Mouse (Mus musculus) liver, postnatal 0 days (tissue): ENCODE data around the gene Hcn3. TPM values are rescaled to one million over a fixed set of nuclear protein-coding genes. Genes with fewer than 3 reads are reported as not detected.
A peak's percentile ranks its signal among the peaks of the same experiment; 100 is the strongest.

Experiments
- ATAC-seq: fragments of 200-750 bp; cut with Nextera tagmentation; 2 replicates; pipeline ENCODE4 v1.8.0; 2017; ENCODE audit warnings: mild to moderate bottlenecking, moderate library complexity
- DNase-seq: peaks from one replicate; pipeline ENCODE4 v3.0.0-alpha.2; 2016
- H3K27ac ChIP-seq: fragments of 300-500 bp; sonication (generic); 2 replicates; pipeline ENCODE4 v1.5.1; 2014; ENCODE audit warnings: antibody characterized with exemption, moderate library complexity, mild to moderate bottlenecking, low read depth
- H3K27me3 ChIP-seq: fragments of 300-500 bp; sonication (generic); 2 replicates; pipeline ENCODE4 v1.6.1; 2014; ENCODE audit warnings: low read length, control low read depth, mixed read lengths; ENCODE audit not compliant: insufficient read depth
- H3K36me3 ChIP-seq: fragments of 300-500 bp; sonication (generic); replicated peaks from 2 replicates; pipeline ENCODE4 v1.6.1; 2014; ENCODE audit warnings: mild to moderate bottlenecking, control low read depth, low read length, moderate library complexity, mixed read lengths; ENCODE audit not compliant: insufficient read depth
- H3K4me1 ChIP-seq: fragments of 300-500 bp; sonication (generic); 2 replicates; pipeline ENCODE4 v1.6.1; 2014; ENCODE audit warnings: antibody characterized with exemption, mild to moderate bottlenecking, control low read depth; ENCODE audit not compliant: insufficient read depth
- H3K4me2 ChIP-seq: fragments of 300-500 bp; sonication (generic); 2 replicates; pipeline ENCODE4 v1.6.1; 2014; ENCODE audit warnings: low read depth, mild to moderate bottlenecking, low read length, moderate library complexity, mixed read lengths
- H3K4me3 ChIP-seq: fragments of 300-500 bp; sonication (generic); 2 replicates; pipeline ENCODE4 v1.5.1; 2014; ENCODE audit warnings: low read depth, low read length
- H3K9ac ChIP-seq: fragments of 300-500 bp; sonication (generic); replicated peaks from 2 replicates; pipeline ENCODE4 v1.6.1; 2014; ENCODE audit warnings: mild to moderate bottlenecking, moderate library complexity
- H3K9me3 ChIP-seq: fragments of 300-500 bp; sonication (generic); 2 replicates; pipeline ENCODE4 v1.6.1; 2016; ENCODE audit warnings: mild to moderate bottlenecking, control low read depth, low read length, mixed read lengths
- CTCF ChIP-seq: sonication (generic); IDR thresholded peaks from 2 replicates; pipeline ENCODE4 v1.5.1; 2016; ENCODE audit warnings: antibody characterized with exemption, low read depth
- EP300 ChIP-seq: IDR thresholded peaks from 2 replicates; pipeline ENCODE4 v1.6.1; 2016; ENCODE audit warnings: antibody characterized with exemption, low read depth, mild to moderate bottlenecking
- WGBS: fragments of 180-500 bp; shearing (Covaris S2); extraction: QIAGEN DNeasy Blood & Tissue Kit; methylation state at CpG from one replicate; pipeline ENCODE4 v1.1.7; 2014; ENCODE audit not compliant: insufficient replicate concordance; 5-methylcytosine and 5-hydroxymethylcytosine counted together
- polyA plus RNA-seq: library from polyadenylated mRNA; unstranded; fragments of >200 nt; fragmentation: Nextera tagmentation; extraction: Ambion mirVana; gene quantifications from 2 replicates; pipeline ENCODE4 v1.2.1, GENCODE M21; 2015

Gene Hcn3
- polyA plus RNA-seq, 1 experiment from 2014 or later: 0.49 TPM

GRCm38 (mm10) chr3:89203142-89203514 lies 43.1 kb upstream of the Hcn3 start:
- DNase-seq: no peak
- no peaks in the 10 kb centered on the region for H3K9me3 ChIP-seq
- peak overlapping the region; percentile 68 for H3K9ac ChIP-seq
- peaks cover 5% of the 10 kb centered on the region; the same call in 1 of the 2 replicates for H3K4me1 ChIP-seq
- no peak for TF ChIP-seq CTCF
- TF ChIP-seq EP300: no peak
- peak overlapping the region; percentile 54 for H3K4me3 ChIP-seq
- peaks cover 37% of the 10 kb centered on the region for H3K36me3 ChIP-seq
- no peaks in the 10 kb centered on the region for H3K27me3 ChIP-seq
- 28% methylated on average over 5 of the region's 5 CpGs for WGBS
- peak overlapping the region; percentile 84 for H3K4me2 ChIP-seq
- no peak overlapping the region for H3K27ac ChIP-seq
- peak; percentile 28 for ATAC-seq

- H3K36me3 ChIP-seq: peaks cover 30% of the 10 kb centered on the region
- peak within 1 kb of the TSS; percentile 84 for H3K4me2 ChIP-seq
- H3K4me1 ChIP-seq: peaks cover 5% of the 10 kb centered on the region; the same call in 1 of the 2 replicates
- DNase-seq (peak; percentile 89), ATAC-seq (peak; percentile 87)
- WGBS: 23% methylated on average over 13 of the region's 13 CpGs
- no peaks in the 10 kb centered on the region for H3K9me3 ChIP-seq
- H3K27me3 ChIP-seq: no peaks in the 10 kb centered on the region
- no peak for TF ChIP-seq CTCF
- TF ChIP-seq EP300: peak; percentile 28; the same call in 1 of the 2 replicates
- H3K4me3 ChIP-seq: peak within 1 kb of the TSS; percentile 54
- no peak within 1 kb of the TSS for H3K27ac ChIP-seq
- H3K9ac ChIP-seq: peak within 1 kb of the TSS; percentile 68
Observed at GRCm38 (mm10) chr3:89202253-89203141, 42.5 kb upstream of the Hcn3 start, which contains the start of gene Gba. Gene Gba (plus strand): TSS chr3:89202928.

DNA sequence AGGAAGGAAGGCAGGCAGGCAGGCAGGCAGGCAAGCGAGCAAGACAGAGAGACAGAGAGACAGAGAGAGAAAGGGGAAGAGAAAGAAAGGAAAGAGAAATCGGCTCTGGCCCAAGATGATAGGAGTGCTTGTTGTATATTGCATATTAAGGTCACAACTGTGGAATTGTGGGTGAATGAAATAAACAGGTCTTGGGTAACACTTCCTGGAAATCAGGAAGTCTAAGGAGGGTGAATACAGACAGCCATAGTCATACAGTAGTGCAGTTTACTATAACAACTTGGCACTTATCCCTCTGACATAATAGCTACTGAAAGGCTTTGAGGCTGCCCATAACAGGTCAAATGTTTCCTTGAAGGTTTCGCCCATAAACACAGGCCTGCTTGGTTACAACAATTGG lies 39.8 kb upstream of the Hcn3 start:
- 49% methylated on average over 3 of the region's 3 CpGs for WGBS
- peaks cover 11% of the 10 kb centered on the region for H3K4me1 ChIP-seq
- H3K4me2 ChIP-seq: no peak overlapping the region
- no peak overlapping the region for H3K27ac ChIP-seq
- no peak for DNase-seq
- no peak overlapping the region for H3K4me3 ChIP-seq
- no peak overlapping the region for H3K9ac ChIP-seq
- no peaks in the 10 kb centered on the region for H3K27me3 ChIP-seq
- TF ChIP-seq CTCF (no peak), EP300 (no peak)
- no peak for ATAC-seq
- H3K36me3 ChIP-seq: peaks cover 6% of the 10 kb centered on the region; the same call in 1 of the 2 replicates
- no peaks in the 10 kb centered on the region for H3K9me3 ChIP-seq

DNA sequence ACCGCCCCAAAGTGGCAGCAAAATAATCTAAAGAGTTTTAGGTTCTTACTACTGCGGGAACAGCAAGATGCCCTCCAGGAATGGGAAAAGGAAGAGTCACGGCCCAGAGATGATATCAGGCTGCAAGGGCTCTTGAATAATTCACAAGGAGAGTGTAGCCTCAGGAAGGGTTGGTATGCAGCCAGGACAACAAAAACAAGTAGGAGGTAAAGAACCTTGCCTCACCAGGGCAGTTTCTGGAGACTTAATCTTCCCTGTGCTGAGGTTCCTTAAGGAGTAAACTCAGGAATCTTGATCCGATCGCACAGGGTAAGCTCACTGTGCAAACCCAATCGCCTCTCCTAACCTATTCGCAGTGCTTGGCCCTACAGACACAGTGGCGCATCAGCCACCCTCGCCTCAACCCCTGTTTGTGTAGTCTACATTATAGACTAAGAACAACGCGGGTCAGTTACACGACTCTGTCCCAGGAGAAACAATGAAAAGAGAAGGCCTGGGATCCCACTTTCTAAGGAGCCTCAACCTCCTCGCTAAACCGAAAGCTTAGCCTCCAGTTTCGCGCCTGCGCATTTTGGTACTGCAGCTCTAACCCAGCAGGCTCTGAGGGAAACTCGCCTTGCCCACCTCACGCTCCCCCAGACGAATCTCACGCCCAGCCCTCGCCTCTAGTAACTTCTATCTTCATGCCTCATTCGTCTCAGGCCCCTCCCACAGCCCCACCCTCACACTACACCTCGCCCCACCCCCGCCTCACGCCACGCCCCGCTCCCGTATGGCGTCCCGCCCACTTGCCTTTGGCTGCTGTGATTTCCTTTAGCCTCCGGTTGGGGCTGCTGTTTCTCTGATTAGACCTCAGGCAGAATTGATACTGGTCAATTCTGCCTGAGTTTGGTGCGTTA lies 36.2 kb upstream of the Hcn3 start:
- 7% methylated on average over 33 of the region's 33 CpGs for WGBS
- TF ChIP-seq EP300: no peak
- TF ChIP-seq CTCF: peak; percentile 70
- ATAC-seq (peak; percentile 95), DNase-seq (peak; percentile 95)
- Histone ChIP-seq H3K4me3 (peak overlapping the region; percentile 51), H3K27ac (peak overlapping the region; percentile 66), H3K36me3 (no peaks in the 10 kb centered on the region), H3K4me1 (peaks cover 6% of the 10 kb centered on the region), H3K9ac (peak overlapping the region; percentile 58), H3K9me3 (no peaks in the 10 kb centered on the region), H3K4me2 (peak overlapping the region; percentile 73), H3K27me3 (no peaks in the 10 kb centered on the region)

DNA sequence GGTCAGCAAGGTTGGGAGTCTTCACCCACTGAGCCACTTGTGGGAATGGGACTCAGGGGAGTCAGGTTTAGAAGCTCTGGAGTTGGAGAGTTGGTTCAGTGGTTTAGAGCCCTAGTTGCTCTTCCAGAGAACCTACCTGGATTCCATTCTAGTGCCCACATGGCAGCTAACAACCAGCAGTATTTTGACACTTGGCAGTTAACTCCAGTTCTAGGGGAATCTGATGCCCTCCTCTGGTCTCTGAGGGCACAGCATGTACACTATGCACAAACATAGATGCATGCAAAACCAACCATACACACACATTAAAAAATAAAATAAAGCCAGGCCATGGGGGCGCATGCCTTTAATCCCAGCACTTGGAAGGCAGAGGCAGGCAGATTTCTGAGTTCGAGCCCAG lies 33.9 kb upstream of the Hcn3 start:
- Histone ChIP-seq H3K4me1 (peaks cover 6% of the 10 kb centered on the region), H3K4me3 (no peak overlapping the region), H3K9ac (no peak overlapping the region), H3K36me3 (no peaks in the 10 kb centered on the region), H3K9me3 (no peaks in the 10 kb centered on the region), H3K27me3 (no peaks in the 10 kb centered on the region), H3K4me2 (no peak overlapping the region), H3K27ac (no peak overlapping the region)
- ATAC-seq (no peak), DNase-seq (no peak)
- 84% methylated on average over 2 of the region's 2 CpGs for WGBS
- TF ChIP-seq CTCF (peak; percentile 56), EP300 (no peak)

GRCm38 (mm10) chr3:89193351-89193750 lies 33.4 kb upstream of the Hcn3 start:
- H3K4me2 ChIP-seq: no peak overlapping the region
- no peaks in the 10 kb centered on the region for H3K27me3 ChIP-seq
- H3K36me3 ChIP-seq: no peaks in the 10 kb centered on the region
- peaks cover 6% of the 10 kb centered on the region for H3K4me1 ChIP-seq
- ATAC-seq (no peak), DNase-seq (no peak)
- 68% methylated on average over 1 of the region's 1 CpGs for WGBS
- H3K27ac ChIP-seq: no peak overlapping the region
- H3K9ac ChIP-seq: no peak overlapping the region
- no peaks in the 10 kb centered on the region for H3K9me3 ChIP-seq
- TF ChIP-seq EP300 (no peak), CTCF (peak; percentile 33)
- H3K4me3 ChIP-seq: no peak overlapping the region
